Mouse (Mus musculus) liver, adult (tissue): ENCODE data around the gene Rps25.

Experiments used
- GATA4 ChIP-seq: IDR thresholded peaks from 2 replicates; pipeline ENCODE4 v1.6.1; 2014; ENCODE audit warnings: mild to moderate bottlenecking, low read length; ENCODE audit not compliant: insufficient replicate concordance

The Rps25 gene

GRCm38 (mm10) chr9:44398087-44398486, 8.9 kb upstream of the Rps25 start:
- TF ChIP-seq GATA4 = no peak

GRCm38 (mm10) chr9:44398551-44398950, 8.4 kb upstream of the Rps25 start:
- no peak for TF ChIP-seq GATA4

- no peak for TF ChIP-seq GATA4
Measured at GRCm38 (mm10) chr9:44399114-44399794, 7.7 kb upstream of the Rps25 start.

GRCm38 (mm10) chr9:44399795-44400114, 7.2 kb upstream of the Rps25 start:
- TF ChIP-seq GATA4 = no peak

- no peak for TF ChIP-seq GATA4
Measured at GRCm38 (mm10) chr9:44401081-44401480, 5.9 kb upstream of the Rps25 start.

- TF ChIP-seq GATA4 = no peak
Measured at GRCm38 (mm10) chr9:44405011-44405410, 1.9 kb upstream of the Rps25 start.

GRCm38 (mm10) chr9:44407752-44408097, 786 bp downstream of the Rps25 start:
- no peak for TF ChIP-seq GATA4

- no peak for TF ChIP-seq GATA4
Measured at GRCm38 (mm10) chr9:44410647-44411336, 3.9 kb downstream of the Rps25 start.

GRCm38 (mm10) chr9:44411601-44412130, 4.7 kb downstream of the Rps25 start:
- TF ChIP-seq GATA4 = no peak

GRCm38 (mm10) chr9:44412306-44412705, 5.4 kb downstream of the Rps25 start:
- no peak for TF ChIP-seq GATA4

- no peak for TF ChIP-seq GATA4
Measured at GRCm38 (mm10) chr9:44412781-44413180, 5.8 kb downstream of the Rps25 start.

GRCm38 (mm10) chr9:44417156-44417891, 10.4 kb downstream of the Rps25 start:
- no peak for TF ChIP-seq GATA4

- TF ChIP-seq GATA4 = no peak
Measured at GRCm38 (mm10) chr9:44417892-44418363, 11.0 kb downstream of the Rps25 start.

- no peak for TF ChIP-seq GATA4
Measured at GRCm38 (mm10) chr9:44418519-44419385, 11.8 kb downstream of the Rps25 start, which contains the start of gene Ccdc84. Ccdc84 (minus strand) TSS chr9:44418569.

GRCm38 (mm10) chr9:44420280-44420898, 13.4 kb downstream of the Rps25 start:
- no peak for TF ChIP-seq GATA4

GRCm38 (mm10) chr9:44423576-44423975, 16.6 kb downstream of the Rps25 start:
- no peak for TF ChIP-seq GATA4
